Mouse (Mus musculus) midbrain, embryonic 11.5 days (tissue): ENCODE measurements around the gene Rab1a. TPM values are rescaled to one million over a fixed set of nuclear protein-coding genes. Genes with fewer than 3 reads are reported as not detected.
"Not testable (repeated sequence)": the region's sequence is repeated elsewhere in the genome, so short reads cannot be mapped to it uniquely, and the experiment has no call there.

Experiments
- ATAC-seq: fragments of 200-750 bp; cut with Nextera tagmentation; 2 replicates; pipeline ENCODE4 v1.8.0; 2017; ENCODE audit warnings: moderate TSS enrichment, moderate library complexity; ENCODE audit not compliant: low FRiP score
- DNase-seq: peaks from one replicate; pipeline ENCODE4 v3.0.0; 2015; ENCODE audit warnings: low spot score; ENCODE audit errors: missing footprints
- H3K27ac ChIP-seq: fragments of 300-500 bp; sonication (generic); 2 replicates; pipeline ENCODE4 v1.5.1; 2014; ENCODE audit warnings: low read depth, low read length
- H3K27me3 ChIP-seq: fragments of 300-500 bp; sonication (generic); 2 replicates; pipeline ENCODE4 v1.6.1; 2014; ENCODE audit warnings: mild to moderate bottlenecking, low read length, moderate library complexity, mixed read lengths; ENCODE audit not compliant: control insufficient read depth, insufficient read depth
- H3K36me3 ChIP-seq: fragments of 300-500 bp; sonication (generic); 2 replicates; pipeline ENCODE4 v1.6.1; 2014; ENCODE audit warnings: mild to moderate bottlenecking, low read length, moderate library complexity, mixed read lengths; ENCODE audit not compliant: control insufficient read depth, insufficient read depth
- H3K4me1 ChIP-seq: fragments of 300-500 bp; sonication (generic); 2 replicates; pipeline ENCODE4 v1.6.1; 2014; ENCODE audit warnings: low read length; ENCODE audit not compliant: control insufficient read depth, insufficient read depth
- H3K4me2 ChIP-seq: fragments of 300-500 bp; sonication (generic); 2 replicates; pipeline ENCODE4 v1.6.1; 2014; ENCODE audit warnings: mild to moderate bottlenecking, moderate library complexity
- H3K4me3 ChIP-seq: fragments of 300-500 bp; sonication (generic); 2 replicates; pipeline ENCODE4 v1.5.1; 2014; ENCODE audit warnings: low read depth, low read length
- H3K9ac ChIP-seq: fragments of 300-500 bp; sonication (generic); 2 replicates; pipeline ENCODE4 v1.6.1; 2014; ENCODE audit warnings: low read length
- H3K9me3 ChIP-seq: fragments of 300-500 bp; sonication (generic); 2 replicates; pipeline ENCODE4 v1.6.1; 2016; ENCODE audit warnings: low read length; ENCODE audit not compliant: control insufficient read depth
- WGBS: fragments of 180-500 bp; shearing (Covaris S2); extraction: QIAGEN DNeasy Blood & Tissue Kit; methylation state at CpG from one replicate; pipeline ENCODE4 v1.1.7; 2014; 5-methylcytosine and 5-hydroxymethylcytosine counted together
- polyA plus RNA-seq: library from polyadenylated mRNA; unstranded; fragments of >200 nt; fragmentation: Nextera tagmentation; extraction: Ambion mirVana; gene quantifications from 2 replicates; pipeline ENCODE4 v1.2.1, GENCODE M21; 2014

The Rab1a gene
- 248 and 272 TPM in 2 replicates for polyA plus RNA-seq

DNA sequence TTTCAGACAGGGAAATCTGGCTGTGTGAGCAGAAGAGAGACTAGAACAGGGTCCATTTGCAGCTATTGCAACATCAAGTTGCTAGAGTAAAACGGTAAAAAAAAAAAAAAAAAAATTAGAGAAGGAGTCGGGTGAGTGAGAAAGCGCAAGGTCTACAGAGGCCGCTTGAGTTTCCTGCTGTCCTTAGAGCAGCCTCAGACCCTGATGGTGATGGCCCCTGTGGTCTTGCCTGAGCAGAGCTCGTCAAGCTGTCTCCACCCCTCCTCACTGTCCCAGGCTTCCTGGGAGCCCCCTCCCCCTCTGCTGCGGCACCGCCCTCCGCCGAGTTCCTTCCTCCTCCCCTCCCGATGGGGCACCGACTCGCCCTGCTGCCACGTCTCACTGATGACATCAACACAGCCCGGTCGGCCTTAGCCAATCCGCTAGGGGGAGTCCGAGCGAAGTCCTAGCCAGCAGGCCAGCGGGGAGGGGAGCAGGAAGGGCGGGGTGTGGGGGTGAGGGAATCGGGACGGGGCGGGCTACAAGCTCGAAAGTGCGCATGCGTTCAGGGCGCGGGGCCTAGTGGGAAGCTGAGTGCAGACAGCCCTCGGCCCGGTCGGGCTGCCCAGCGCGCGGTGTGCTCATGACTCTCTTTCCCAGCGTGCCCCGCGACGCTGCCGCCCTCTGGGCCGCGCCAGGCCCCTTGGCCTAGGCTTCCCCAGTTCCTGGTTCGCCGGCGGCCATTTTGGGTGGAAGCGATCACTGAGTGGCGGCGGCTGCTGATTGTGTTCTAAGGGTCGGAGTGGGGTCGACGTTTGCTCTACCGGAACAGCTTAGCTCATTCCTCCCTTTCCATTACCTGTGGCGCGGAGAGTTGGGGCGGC lies at the start of gene Rab1a:
Rab1a (plus strand) TSS at position 720 of the 863 bp plus-strand sequence.
- Histone ChIP-seq H3K27me3 (no peaks in the 10 kb centered on the region), H3K4me2 (peak within 1 kb of the TSS; percentile 67), H3K4me3 (peak within 1 kb of the TSS; percentile 96), H3K27ac (peak within 1 kb of the TSS; percentile 94), H3K4me1 (peaks cover 11% of the 10 kb centered on the region), H3K36me3 (no peaks in the 10 kb centered on the region), H3K9me3 (no peaks in the 10 kb centered on the region), H3K9ac (peak within 1 kb of the TSS; percentile 96)
- ATAC-seq (peak; percentile 99), DNase-seq (peak; percentile 100)
- WGBS, result under 1% methylated on average over 51 of the region's 54 CpGs

- no peak for ATAC-seq
- H3K4me2 ChIP-seq, result no peak overlapping the region
- WGBS, result 86% methylated on average over 4 of the region's 4 CpGs
- H3K4me1 ChIP-seq, result no peaks in the 10 kb centered on the region
- no peak overlapping the region for H3K27ac ChIP-seq
- no peak overlapping the region for H3K4me3 ChIP-seq
- H3K9ac ChIP-seq, result no peak overlapping the region
- H3K36me3 ChIP-seq, result no peaks in the 10 kb centered on the region
- H3K9me3 ChIP-seq, result no peaks in the 10 kb centered on the region
- DNase-seq, result no peak
- no peaks in the 10 kb centered on the region for H3K27me3 ChIP-seq
Measured at GRCm38 (mm10) chr11:20152107-20152901, 48.9 kb upstream of the Rab1a start.

DNA sequence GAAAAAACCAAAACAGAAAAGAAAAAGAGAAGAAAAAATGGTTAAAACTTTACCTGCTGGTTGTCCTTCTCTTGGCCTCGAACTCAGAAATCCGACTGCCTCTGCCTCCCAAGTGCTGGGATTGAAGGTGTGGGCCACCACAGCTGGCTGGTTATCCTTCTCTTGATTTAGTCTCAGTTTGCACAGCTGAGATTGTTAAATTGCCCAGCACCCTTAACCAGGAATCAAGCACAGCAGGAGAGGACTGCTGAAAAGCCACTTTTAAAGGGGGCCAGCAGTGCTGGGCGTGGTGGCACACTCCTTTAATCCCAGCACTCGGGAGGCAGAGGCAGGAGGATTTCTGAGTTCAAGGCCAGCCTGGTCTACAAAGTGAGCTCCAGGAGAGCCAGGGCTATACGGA lies 47.7 kb upstream of the Rab1a start:
- not testable (repeated sequence) for H3K9me3 ChIP-seq, H3K36me3 ChIP-seq, H3K9ac ChIP-seq, H3K4me3 ChIP-seq, H3K27ac ChIP-seq, H3K27me3 ChIP-seq, DNase-seq, H3K4me2 ChIP-seq, H3K4me1 ChIP-seq, ATAC-seq
- WGBS, result 85% methylated on average over 5 of the region's 5 CpGs

GRCm38 (mm10) chr11:20158879-20159278 lies 42.4 kb upstream of the Rab1a start:
- H3K36me3 ChIP-seq, result no peaks in the 10 kb centered on the region
- no peaks in the 10 kb centered on the region for H3K27me3 ChIP-seq
- DNase-seq, result no peak
- no peak overlapping the region for H3K4me2 ChIP-seq
- no peak overlapping the region for H3K27ac ChIP-seq
- no peak for ATAC-seq
- H3K4me1 ChIP-seq, result no peaks in the 10 kb centered on the region
- H3K9ac ChIP-seq, result no peak overlapping the region
- no peaks in the 10 kb centered on the region for H3K9me3 ChIP-seq
- H3K4me3 ChIP-seq, result no peak overlapping the region

DNA sequence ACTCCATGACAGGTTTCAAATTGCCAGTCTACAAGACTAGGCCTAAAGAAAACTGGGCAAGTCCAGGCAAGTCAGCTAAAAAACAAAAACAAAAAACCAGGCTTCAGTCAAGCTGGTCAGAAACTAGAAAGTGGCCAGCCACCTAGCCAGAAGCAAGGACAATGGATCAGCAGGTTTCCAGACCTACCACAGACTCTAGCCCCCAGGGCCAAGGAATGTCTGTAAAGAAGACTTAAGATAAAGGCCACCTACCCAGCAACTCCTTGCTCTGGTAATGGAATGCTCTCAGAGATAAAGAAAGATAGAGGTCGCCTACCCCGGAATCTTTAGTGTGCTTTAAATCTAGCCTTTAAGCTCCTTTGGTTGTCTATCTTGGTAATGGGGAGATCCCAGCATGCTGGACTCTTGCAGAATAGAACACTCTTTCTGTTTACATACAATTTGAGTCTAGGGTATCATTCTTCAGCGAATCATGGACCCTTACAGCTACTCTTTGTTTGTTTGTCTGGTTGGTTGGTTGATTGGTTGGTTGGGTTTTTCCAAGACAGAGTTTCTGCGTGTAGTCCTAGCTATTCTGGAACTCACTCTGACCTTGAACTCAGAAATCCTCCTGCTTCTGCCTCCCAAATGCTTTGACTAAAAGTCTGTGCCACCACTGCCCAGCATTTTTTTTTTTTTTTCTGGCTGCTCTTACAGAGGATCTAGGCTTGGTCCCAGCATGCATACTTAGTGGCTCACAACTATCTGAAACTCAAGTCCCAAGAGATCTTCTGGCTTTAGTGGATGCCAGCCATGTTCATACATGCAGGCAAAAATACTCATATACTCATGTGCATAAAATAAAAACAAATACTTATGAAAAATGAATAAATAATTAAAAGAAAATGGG lies 36.0 kb upstream of the Rab1a start:
- Histone ChIP-seq H3K4me2 (no peak overlapping the region), H3K4me1 (no peaks in the 10 kb centered on the region), H3K27ac (no peak overlapping the region), H3K9ac (no peak overlapping the region), H3K27me3 (no peaks in the 10 kb centered on the region), H3K4me3 (no peak overlapping the region), H3K9me3 (no peaks in the 10 kb centered on the region), H3K36me3 (no peaks in the 10 kb centered on the region)
- 46% methylated on average over 4 of the region's 4 CpGs for WGBS
- ATAC-seq, result no peak
- no peak for DNase-seq

DNA sequence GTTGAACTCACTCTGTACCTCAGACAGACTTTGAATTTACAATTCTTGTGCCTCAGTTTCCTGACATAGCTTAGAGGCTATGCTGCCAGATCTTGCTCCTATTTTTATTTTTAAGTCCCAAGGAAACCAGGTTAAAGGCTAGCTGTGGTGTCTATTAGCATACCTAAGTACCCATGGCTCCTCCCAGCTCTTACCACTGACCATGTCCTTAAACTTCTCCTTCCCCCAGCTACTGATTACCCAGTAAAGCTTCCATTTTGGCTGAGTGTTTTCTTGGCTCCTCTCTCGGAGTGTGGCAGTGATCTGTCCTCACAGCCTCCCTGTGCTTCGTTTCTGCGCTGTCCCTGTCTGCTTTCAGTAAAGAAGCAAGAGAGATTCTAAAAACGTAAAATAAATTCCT lies 35.2 kb upstream of the Rab1a start:
- Histone ChIP-seq H3K27ac (no peak overlapping the region), H3K4me1 (no peaks in the 10 kb centered on the region), H3K36me3 (no peaks in the 10 kb centered on the region), H3K9me3 (no peaks in the 10 kb centered on the region), H3K27me3 (no peaks in the 10 kb centered on the region), H3K4me3 (no peak overlapping the region), H3K9ac (no peak overlapping the region), H3K4me2 (no peak overlapping the region)
- ATAC-seq, result no peak
- DNase-seq, result no peak
- 89% methylated on average over 4 of the region's 4 CpGs for WGBS

DNA sequence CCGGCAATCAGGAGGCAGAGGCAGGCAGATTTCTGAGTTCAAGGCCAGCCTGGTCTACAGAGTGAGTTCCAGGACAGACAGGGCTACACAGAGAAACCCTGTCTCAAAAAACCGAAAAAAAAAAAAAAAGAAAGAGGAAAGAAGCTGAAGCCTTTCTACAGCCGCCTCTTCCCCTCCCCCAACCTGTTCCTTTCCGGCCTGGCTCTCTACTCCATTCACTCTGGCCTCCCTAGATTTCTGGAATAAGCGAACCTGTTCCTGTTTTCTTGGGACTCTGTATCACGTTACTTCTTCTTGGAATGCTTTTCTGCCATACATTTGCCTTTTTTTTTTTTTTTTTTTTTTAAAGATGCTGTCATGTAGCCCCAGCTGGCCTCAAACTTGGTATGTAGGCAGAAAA lies 34.8 kb upstream of the Rab1a start:
- WGBS, result 81% methylated on average over 6 of the region's 6 CpGs
- H3K27me3 ChIP-seq, H3K4me1 ChIP-seq: not testable (repeated sequence)

GRCm38 (mm10) chr11:20168972-20169371 lies 32.3 kb upstream of the Rab1a start:
- Histone ChIP-seq H3K4me3 (no peak overlapping the region), H3K36me3 (no peaks in the 10 kb centered on the region), H3K4me1 (no peaks in the 10 kb centered on the region), H3K9ac (no peak overlapping the region), H3K4me2 (no peak overlapping the region), H3K27ac (no peak overlapping the region), H3K27me3 (no peaks in the 10 kb centered on the region), H3K9me3 (no peaks in the 10 kb centered on the region)
- ATAC-seq (no peak), DNase-seq (no peak)
- 88% methylated on average over 11 of the region's 11 CpGs for WGBS

More for the DNA sequence above, 34.8 kb upstream of the Rab1a start:
- H3K9ac ChIP-seq, H3K9me3 ChIP-seq, H3K4me3 ChIP-seq, DNase-seq, ATAC-seq, H3K4me2 ChIP-seq, H3K36me3 ChIP-seq, H3K27ac ChIP-seq: not testable (repeated sequence)
